ENCODE assay signal across 20 mouse cellular contexts in genomic region chr16:18131245-18131939, GRCm38 (mm10). TPM values are rescaled to one million over a fixed set of nuclear protein-coding genes. Genes with fewer than 3 reads are reported as not detected.
DNase-seq lines count a peak whose midpoint lies in the region; ATAC-seq and TF ChIP-seq lines count a peak whose summit lies in the region.
"Had no signal": no experiment of that assay in that cellular context is flagged by ENCODE, and none has a peak within 500 bp of the region (broad histone marks: within the 10 kb centered on the region; RNA-seq: fewer than 3 reads in every experiment).

No protein-coding gene starts in this region.

- H3K4me2 ChIP-seq in neural tube, embryonic 13.5 days: no peak overlapping the region
- no peak overlapping the region for H3K4me2 ChIP-seq in neural tube, embryonic 15.5 days
- H3K4me2 ChIP-seq: embryonic facial prominence, embryonic 15.5 days had no signal

- WGBS in neural tube, embryonic 13.5 days: 81% methylated on average over 11 of the region's 11 CpGs
- 84% methylated on average over 11 of the region's 11 CpGs for WGBS in neural tube, embryonic 15.5 days

- DNase-seq in frontal cortex, postnatal 25 days (ENCODE audit: low spot score in 2 of 2): no peak
- DNase-seq in layer of hippocampus, adult 2 months (ENCODE audit: low spot score in 2 of 2): no peak
- no peak for DNase-seq in layer of hippocampus, postnatal 10 days (ENCODE audit: low spot score in 2 of 2)
- DNase-seq in gastrocnemius, adult 2 months: no peak
- DNase-seq: adrenal gland, postnatal 36 days; embryo, embryonic 11 days; gastrocnemius, postnatal 25 days; liver; lung, adult 2 months; lung, postnatal 36 days; thymus, postnatal 36 days had no signal

- intact Hi-C loops in gastrocnemius, adult 2 months (cut with DNase I): no loop called here

- H3K4me3 ChIP-seq in layer of hippocampus, adult 2 months: peak overlapping the region; percentile 76
- H3K4me3 ChIP-seq in neural tube, embryonic 13.5 days: no peak overlapping the region
- no peak overlapping the region for H3K4me3 ChIP-seq in neural tube, embryonic 15.5 days (replicated peaks)
- H3K4me3 ChIP-seq in gastrocnemius, adult 2 months: no peak overlapping the region
- H3K4me3 ChIP-seq: embryonic facial prominence, embryonic 15.5 days; hindbrain, embryonic 10.5 days had no signal

- peak; percentile 35; the same call in 1 of the 2 replicates for ATAC-seq in frontal cortex, adult (ENCODE audit: low TSS enrichment)
- no peak for ATAC-seq in neural tube, embryonic 13.5 days (ENCODE audit: low read depth)
- ATAC-seq in neural tube, embryonic 15.5 days (ENCODE audit: low FRiP score): no peak
- ATAC-seq: CD4-positive, CD25-positive, alpha-beta regulatory T cell, adult 4 months; inflammation-experienced regulatory T-cells, adult 6 months had no signal

- H3K9me3 ChIP-seq in neural tube, embryonic 13.5 days: no peaks in the 10 kb centered on the region
- H3K9me3 ChIP-seq in neural tube, embryonic 15.5 days (replicated peaks): no peaks in the 10 kb centered on the region
- H3K9me3 ChIP-seq: embryonic facial prominence, embryonic 15.5 days; hindbrain, embryonic 10.5 days had no signal

- TF ChIP-seq CTCF in layer of hippocampus, adult 2 months (conservative IDR thresholded peaks at IDR 0.05): no peak
- TF ChIP-seq CTCF in gastrocnemius, adult 2 months (IDR thresholded peaks at IDR 0.05): no peak

- H3K27ac ChIP-seq in layer of hippocampus, adult 2 months: peak overlapping the region; percentile 95
- H3K27ac ChIP-seq in neural tube, embryonic 13.5 days (replicated peaks): no peak overlapping the region
- no peak overlapping the region for H3K27ac ChIP-seq in neural tube, embryonic 15.5 days (replicated peaks)
- H3K27ac ChIP-seq in gastrocnemius, adult 2 months: no peak overlapping the region
- H3K27ac ChIP-seq: embryonic facial prominence, embryonic 15.5 days; hindbrain, embryonic 10.5 days had no signal

- H3K9ac ChIP-seq in neural tube, embryonic 13.5 days: 0 out of 2 replicates have a peak overlapping the region, but pooled peaks have one; percentile 43
- H3K9ac ChIP-seq in neural tube, embryonic 15.5 days (replicated peaks): no peak overlapping the region
- H3K9ac ChIP-seq: embryonic facial prominence, embryonic 15.5 days had no signal

- no peaks in the 10 kb centered on the region for H3K36me3 ChIP-seq in neural tube, embryonic 13.5 days
- H3K36me3 ChIP-seq in neural tube, embryonic 15.5 days: no peaks in the 10 kb centered on the region
- H3K36me3 ChIP-seq: embryonic facial prominence, embryonic 15.5 days; G1E; hindbrain, embryonic 10.5 days had no signal

- H3K27me3 ChIP-seq in neural tube, embryonic 13.5 days: peaks cover 21% of the 10 kb centered on the region
- peaks cover 2% of the 10 kb centered on the region; the same call in 1 of the 2 replicates for H3K27me3 ChIP-seq in neural tube, embryonic 15.5 days (replicated peaks)

- H3K4me1 ChIP-seq in neural tube, embryonic 13.5 days (replicated peaks): peaks cover 42% of the 10 kb centered on the region
- H3K4me1 ChIP-seq in neural tube, embryonic 15.5 days: peaks cover 58% of the 10 kb centered on the region

RNA-seq across cellular contexts. Expression of gene Rtn4r, which starts 4.0 kb away (rescaled TPM):
- total RNA-seq in layer of hippocampus, adult 2 months (2021): 100 to 1,000 TPM; 106 to 111 TPM
- 10 to 100 TPM; 76.3 to 78.0 TPM for total RNA-seq in layer of hippocampus, postnatal 10 days (2021)
- 19.6 and 23.9 TPM in 2 replicates for polyA plus RNA-seq in neural tube, embryonic 13.5 days (2015; fragmentation: Nextera tagmentation; extraction: Ambion mirVana)
- 26.5 and 28.7 TPM in 2 replicates for polyA plus RNA-seq in neural tube, embryonic 15.5 days (2015; fragmentation: Nextera tagmentation; extraction: Ambion mirVana)
- not detected for total RNA-seq in gastrocnemius, adult 2 months (2021)
- total RNA-seq: neutrophil, adult 5-6 weeks had no signal
- polyA plus RNA-seq: CD4-positive, CD25-positive, alpha-beta regulatory T cell, adult 4 months; G1E; inflammation-experienced regulatory T-cells, adult 6 months had no signal

RNA-seq across cellular contexts. Expression of gene Prodh, which starts 41.4 kb away (rescaled TPM):
- 10 to 100 TPM; 45.1 to 48.2 TPM for total RNA-seq in layer of hippocampus, adult 2 months (2021)
- total RNA-seq in layer of hippocampus, postnatal 10 days (2021): 10 to 100 TPM; 15.8 to 17.3 TPM
- 3.2 and 4.7 TPM in 2 replicates for polyA plus RNA-seq in neural tube, embryonic 13.5 days (2015; fragmentation: Nextera tagmentation; extraction: Ambion mirVana)
- 4.0 and 6.4 TPM in 2 replicates for polyA plus RNA-seq in neural tube, embryonic 15.5 days (2015; fragmentation: Nextera tagmentation; extraction: Ambion mirVana)
- total RNA-seq in gastrocnemius, adult 2 months (2021): 10 to 100 TPM; 11.0 to 18.9 TPM

Comparison
In these comparisons a context has a peak if more than half of its experiments do, and no peak if none do; other contexts are left out.
1. RNA of gene Rtn4r, which starts 4.0 kb away (total RNA-seq): 106 to 111 TPM in layer of hippocampus, adult 2 months and 76.3 to 78.0 TPM in layer of hippocampus, postnatal 10 days; not detected in gastrocnemius, adult 2 months; every median in the first group is over 10 times any median in the second.